In the genomic region with DNA sequence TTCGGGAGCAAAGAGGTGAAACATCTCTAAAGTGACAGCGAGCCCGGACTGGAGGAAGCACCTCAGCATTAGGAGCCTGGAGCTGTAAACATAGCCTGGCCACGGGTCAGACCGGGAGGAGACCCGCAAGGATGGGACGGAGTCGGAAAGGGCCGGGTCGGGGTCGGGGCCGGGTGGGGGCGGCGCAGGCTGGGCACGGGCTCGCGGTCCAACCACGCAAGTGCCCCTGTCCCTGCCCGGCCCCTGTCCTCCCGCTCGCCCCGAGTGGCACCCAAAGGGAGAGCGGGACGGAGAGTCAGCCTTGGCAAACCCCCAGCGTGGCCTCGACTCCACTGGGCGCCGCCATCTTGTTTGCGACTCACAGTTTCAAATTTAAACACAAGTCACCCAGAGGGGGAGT, we compare ENCODE assay signal across 19 mouse cellular contexts.
"Had no signal": no experiment of that assay in that cellular context is flagged by ENCODE, and none has a peak within 500 bp of the region (broad histone marks: within the 10 kb centered on the region; RNA-seq: fewer than 3 reads in every experiment).

No protein-coding gene starts in this region.

- H3K9me3 ChIP-seq: limb, embryonic 12.5 days; limb, embryonic 15.5 days; lung, embryonic 15.5 days had no signal

- H3K4me3 ChIP-seq: limb, embryonic 12.5 days; limb, embryonic 15.5 days; lung, embryonic 15.5 days had no signal

- H3K36me3 ChIP-seq: limb, embryonic 12.5 days; limb, embryonic 15.5 days; lung, embryonic 15.5 days had no signal

- DNase-seq: kidney, postnatal 14 days; kidney, postnatal 4 days; left cerebral cortex, postnatal 4 days; liver, postnatal 0 days; lung, postnatal 10 days; lung, postnatal 36 days; midbrain, embryonic 14.5 days; right cerebral cortex, adult 18-20 months; right cerebral cortex, postnatal 14 days; right cerebral cortex, postnatal 4 days; thymus, adult 18-20 months; thymus, postnatal 36 days had no signal

- H3K27me3 ChIP-seq: limb, embryonic 12.5 days; limb, embryonic 15.5 days; lung, embryonic 15.5 days had no signal

- H3K4me1 ChIP-seq: limb, embryonic 12.5 days had no signal

- H3K9ac ChIP-seq: limb, embryonic 12.5 days; limb, embryonic 15.5 days; liver, embryonic 14.5 days; liver, postnatal 0 days; lung, embryonic 15.5 days had no signal

- H3K4me2 ChIP-seq: limb, embryonic 12.5 days; limb, embryonic 15.5 days; liver, embryonic 11.5 days; lung, embryonic 15.5 days; midbrain, embryonic 11.5 days had no signal

- ATAC-seq: liver, postnatal 0 days had no signal

- H3K27ac ChIP-seq: limb, embryonic 12.5 days; limb, embryonic 15.5 days; liver, embryonic 14.5 days; lung, embryonic 15.5 days; stomach, postnatal 0 days had no signal
